Mouse (Mus musculus) olfactory bulb, adult 2 months (tissue): ENCODE results near the gene Armcx4.

Source experiments
- CTCF ChIP-seq: fragments of 200-500 bp; IDR thresholded peaks from 2 replicates; pipeline ENCODE4 v1.5.1; 2012; ENCODE audit warnings: low read depth, mild to moderate bottlenecking, low read length, moderate library complexity; ENCODE audit not compliant: insufficient read depth
- POLR2A ChIP-seq: fragments of 200-500 bp; IDR thresholded peaks from 2 replicates; pipeline ENCODE4 v1.6.1; 2012; ENCODE audit warnings: mild to moderate bottlenecking, low read depth, low read length, moderate library complexity; ENCODE audit not compliant: insufficient read depth

DNA sequence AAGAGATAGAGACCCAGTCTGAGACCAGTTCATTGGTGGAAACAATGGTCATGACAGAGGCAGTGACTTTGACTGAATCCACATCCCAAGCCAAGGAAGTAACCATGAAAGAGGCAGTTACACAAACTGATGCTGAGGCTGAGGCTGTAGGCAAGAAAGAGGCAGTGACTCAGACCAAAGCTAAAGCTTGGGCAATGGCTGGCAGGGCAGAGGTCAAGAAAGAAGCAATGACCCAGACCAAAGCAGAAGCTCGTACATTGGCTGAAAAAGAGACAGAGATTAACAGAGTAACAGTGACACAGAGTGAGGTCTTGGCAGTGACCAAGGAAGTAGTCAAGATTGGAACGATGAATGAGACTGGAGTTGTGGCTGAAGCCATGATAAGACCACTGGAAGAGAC lies 3.4 kb downstream of the Armcx4 start:
- TF ChIP-seq CTCF: no peak
- TF ChIP-seq POLR2A: no peak
